Mouse (Mus musculus) olfactory bulb, adult 2 months (tissue): Measurements from ENCODE around the gene Rbfox2.

ENCODE experiments used
- CTCF ChIP-seq: fragments of 200-500 bp; IDR thresholded peaks from 2 replicates; pipeline ENCODE4 v1.5.1; 2012; ENCODE audit warnings: low read depth, mild to moderate bottlenecking, low read length, moderate library complexity; ENCODE audit not compliant: insufficient read depth
- POLR2A ChIP-seq: fragments of 200-500 bp; IDR thresholded peaks from 2 replicates; pipeline ENCODE4 v1.6.1; 2012; ENCODE audit warnings: mild to moderate bottlenecking, low read depth, low read length, moderate library complexity; ENCODE audit not compliant: insufficient read depth

DNA sequence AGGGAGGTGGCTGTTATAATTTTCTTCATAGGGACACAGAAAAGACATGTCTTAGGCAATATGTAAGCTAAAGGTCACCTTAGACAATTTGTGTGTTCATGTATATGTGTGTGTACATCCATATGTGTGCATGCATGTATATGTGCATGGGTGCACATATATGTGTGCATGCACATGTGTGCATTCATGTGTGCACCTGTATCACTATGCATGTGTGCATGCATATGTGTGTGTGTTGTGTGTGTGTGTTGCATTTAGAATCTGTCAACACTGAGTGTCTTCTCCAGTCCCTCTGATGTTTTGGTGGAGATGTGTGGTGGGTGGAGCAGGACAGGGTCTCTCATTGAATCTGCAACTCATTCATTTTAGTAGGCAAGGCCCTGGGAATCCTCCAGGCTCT is 244.1 kb downstream of the Rbfox2 start:
- TF ChIP-seq CTCF = no peak
- no peak for TF ChIP-seq POLR2A
